In genomic region chr9:94539346-94539865, GRCm38 (mm10) we compare ENCODE assay signal across 7 mouse cellular contexts. TPM values are rescaled to one million over a fixed set of nuclear protein-coding genes. Genes with fewer than 3 reads are reported as not detected.
DNase-seq lines count a peak whose midpoint lies in the region; ATAC-seq and TF ChIP-seq lines count a peak whose summit lies in the region.

No protein-coding gene starts in this region.

- H3K27ac ChIP-seq in lung, embryonic 16.5 days (ENCODE audit: low read length) = peak overlapping the region; percentile 98
- H3K27ac ChIP-seq in forebrain, embryonic 11.5 days (ENCODE audit: low read depth, low read length) = no peak overlapping the region
- H3K27ac ChIP-seq in limb, embryonic 14.5 days (replicated peaks; ENCODE audit: low read depth, low read length) = no peak overlapping the region
- peak overlapping the region; percentile 98 for H3K27ac ChIP-seq in stomach, embryonic 16.5 days (ENCODE audit: low read length)

- no peak for TF ChIP-seq POLR2A in limb, embryonic 14.5 days (IDR thresholded peaks at IDR 0.05; ENCODE audit: borderline replicate concordance, extremely low read depth, insufficient read depth, insufficient read length)

- H3K27me3 ChIP-seq in lung, embryonic 16.5 days (ENCODE audit: control insufficient read depth, insufficient read depth, low read depth, low read length) = no peaks in the 10 kb centered on the region
- H3K27me3 ChIP-seq in forebrain, embryonic 11.5 days (ENCODE audit: control insufficient read depth, insufficient read depth, low read length) = no peaks in the 10 kb centered on the region
- no peaks in the 10 kb centered on the region for H3K27me3 ChIP-seq in limb, embryonic 14.5 days (ENCODE audit: control insufficient read depth, insufficient read depth, low read length)
- no peaks in the 10 kb centered on the region for H3K27me3 ChIP-seq in stomach, embryonic 16.5 days (ENCODE audit: control insufficient read depth, insufficient read depth, low read length)

- H3K9me3 ChIP-seq in lung, embryonic 16.5 days (ENCODE audit: control insufficient read depth, low read length) = no peaks in the 10 kb centered on the region
- H3K9me3 ChIP-seq in forebrain, embryonic 11.5 days (ENCODE audit: control insufficient read depth, low read length) = no peaks in the 10 kb centered on the region
- no peaks in the 10 kb centered on the region for H3K9me3 ChIP-seq in limb, embryonic 14.5 days (ENCODE audit: control insufficient read depth, low read length)
- no peaks in the 10 kb centered on the region for H3K9me3 ChIP-seq in stomach, embryonic 16.5 days (replicated peaks; ENCODE audit: control insufficient read depth, low read length)

- WGBS in lung, embryonic 16.5 days = 39% methylated on average over 8 of the region's 8 CpGs
- WGBS in forebrain, embryonic 11.5 days = 27% methylated on average over 8 of the region's 8 CpGs
- 35% methylated on average over 8 of the region's 8 CpGs for WGBS in limb, embryonic 14.5 days
- 42% methylated on average over 8 of the region's 8 CpGs for WGBS in stomach, embryonic 16.5 days

- peak overlapping the region; percentile 88 for H3K4me3 ChIP-seq in lung, embryonic 16.5 days (ENCODE audit: low read length)
- peak overlapping the region; percentile 72 for H3K4me3 ChIP-seq in forebrain, embryonic 11.5 days (ENCODE audit: low read depth, low read length)
- peak overlapping the region; percentile 63 for H3K4me3 ChIP-seq in limb, embryonic 14.5 days (replicated peaks; ENCODE audit: low read length)
- H3K4me3 ChIP-seq in stomach, embryonic 16.5 days (replicated peaks; ENCODE audit: low read length) = peak overlapping the region; percentile 83

- peak overlapping the region; percentile 80 for H3K4me2 ChIP-seq in lung, embryonic 16.5 days (ENCODE audit: low read depth, low read length)
- H3K4me2 ChIP-seq in forebrain, embryonic 11.5 days (ENCODE audit: low read depth, low read length, severe bottlenecking) = peak overlapping the region; percentile 80
- peak overlapping the region; percentile 70 for H3K4me2 ChIP-seq in limb, embryonic 14.5 days (replicated peaks; ENCODE audit: low read depth, low read length, severe bottlenecking)
- H3K4me2 ChIP-seq in stomach, embryonic 16.5 days (ENCODE audit: low read depth, low read length) = peak overlapping the region; percentile 72

- peak overlapping the region; percentile 91 for H3K9ac ChIP-seq in lung, embryonic 16.5 days (ENCODE audit: low read length)
- H3K9ac ChIP-seq in forebrain, embryonic 11.5 days (ENCODE audit: low read length) = no peak overlapping the region; the same call in 1 of the 2 replicates
- no peak overlapping the region for H3K9ac ChIP-seq in limb, embryonic 14.5 days (ENCODE audit: low read depth, low read length, severe bottlenecking)
- H3K9ac ChIP-seq in stomach, embryonic 16.5 days (ENCODE audit: low read length) = peak overlapping the region; percentile 91; the same call in 1 of the 2 replicates

- no peaks in the 10 kb centered on the region for H3K36me3 ChIP-seq in lung, embryonic 16.5 days (ENCODE audit: control insufficient read depth, insufficient read depth, low read length)
- H3K36me3 ChIP-seq in forebrain, embryonic 11.5 days (ENCODE audit: control insufficient read depth, insufficient read depth, low read length) = no peaks in the 10 kb centered on the region
- no peaks in the 10 kb centered on the region for H3K36me3 ChIP-seq in limb, embryonic 14.5 days (ENCODE audit: control insufficient read depth, insufficient read depth, low read length)
- no peaks in the 10 kb centered on the region for H3K36me3 ChIP-seq in stomach, embryonic 16.5 days (ENCODE audit: control insufficient read depth, insufficient read depth, low read length)

- H3K4me1 ChIP-seq in lung, embryonic 16.5 days (replicated peaks; ENCODE audit: control insufficient read depth, insufficient read depth, low read length) = peaks cover 2% of the 10 kb centered on the region; the same call in 1 of the 2 replicates
- peaks cover 4% of the 10 kb centered on the region; the same call in 1 of the 2 replicates for H3K4me1 ChIP-seq in forebrain, embryonic 11.5 days (replicated peaks; ENCODE audit: control insufficient read depth, insufficient read depth, low read length)
- H3K4me1 ChIP-seq in limb, embryonic 14.5 days (ENCODE audit: control insufficient read depth, insufficient read depth, low read length) = peaks cover 6% of the 10 kb centered on the region
- peaks cover 7% of the 10 kb centered on the region for H3K4me1 ChIP-seq in stomach, embryonic 16.5 days (ENCODE audit: control insufficient read depth, insufficient read depth, low read length)

- no peak for DNase-seq in lung, postnatal 10 days
- DNase-seq in forebrain, embryonic 11.5 days (ENCODE audit: low spot score) = no peak
- DNase-seq in limb, embryonic 14.5 days (ENCODE audit: low spot score) = no peak
- DNase-seq in right cerebral cortex, postnatal 14 days = no peak
- no peak for DNase-seq in left cerebral cortex, adult 18-20 months (ENCODE audit: low spot score in 2 of 2)

- ATAC-seq in lung, embryonic 16.5 days (ENCODE audit: low read depth) = no peak
- ATAC-seq in forebrain, embryonic 11.5 days (replicated peaks; ENCODE audit: low FRiP score) = no peak
- ATAC-seq in limb, embryonic 14.5 days (ENCODE audit: low FRiP score, low read depth) = no peak
- ATAC-seq in stomach, embryonic 16.5 days (ENCODE audit: insufficient read depth, low FRiP score) = no peak

RNA-seq across cellular contexts. Expression of gene 1190002N15Rik, which starts 1.5 kb away (rescaled TPM):
- 6.9 and 7.7 TPM in 2 replicates for polyA plus RNA-seq in lung, embryonic 16.5 days (2015; fragmentation: Nextera tagmentation; extraction: Ambion mirVana)
- 21.8 and 25.3 TPM in 2 replicates for polyA plus RNA-seq in forebrain, embryonic 11.5 days (2014; fragmentation: Nextera tagmentation; extraction: Ambion mirVana)
- 53.2 and 66.2 TPM in 2 replicates for polyA plus RNA-seq in limb, embryonic 14.5 days (2012; rRNA removed)
- polyA plus RNA-seq in limb, embryonic 14.5 days (2014; fragmentation: Nextera tagmentation; extraction: Ambion mirVana) = 47.7 and 67.4 TPM in 2 replicates
- 5.5 and 6.0 TPM in 2 replicates for polyA plus RNA-seq in stomach, embryonic 16.5 days (2015; fragmentation: Nextera tagmentation; extraction: Ambion mirVana)
- total RNA-seq in left cerebral cortex, adult 18-20 months (2021) = 10 to 100 TPM; 29.8 to 33.1 TPM

Comparison
In these comparisons a context has a peak if more than half of its experiments do, and no peak if none do; other contexts are left out.
1. H3K27ac ChIP-seq: peak in lung, embryonic 16.5 days (single experiment) and stomach, embryonic 16.5 days (single experiment); none in forebrain, embryonic 11.5 days (single experiment) and limb, embryonic 14.5 days (single experiment).
2. H3K9ac ChIP-seq: peak in lung, embryonic 16.5 days (single experiment) and stomach, embryonic 16.5 days (single experiment); none in forebrain, embryonic 11.5 days (single experiment) and limb, embryonic 14.5 days (single experiment).
3. Peak in every context shown above with its lines, with median percentiles within 50 percentile points of each other: H3K4me2 ChIP-seq and H3K4me3 ChIP-seq.